In the genomic region with DNA sequence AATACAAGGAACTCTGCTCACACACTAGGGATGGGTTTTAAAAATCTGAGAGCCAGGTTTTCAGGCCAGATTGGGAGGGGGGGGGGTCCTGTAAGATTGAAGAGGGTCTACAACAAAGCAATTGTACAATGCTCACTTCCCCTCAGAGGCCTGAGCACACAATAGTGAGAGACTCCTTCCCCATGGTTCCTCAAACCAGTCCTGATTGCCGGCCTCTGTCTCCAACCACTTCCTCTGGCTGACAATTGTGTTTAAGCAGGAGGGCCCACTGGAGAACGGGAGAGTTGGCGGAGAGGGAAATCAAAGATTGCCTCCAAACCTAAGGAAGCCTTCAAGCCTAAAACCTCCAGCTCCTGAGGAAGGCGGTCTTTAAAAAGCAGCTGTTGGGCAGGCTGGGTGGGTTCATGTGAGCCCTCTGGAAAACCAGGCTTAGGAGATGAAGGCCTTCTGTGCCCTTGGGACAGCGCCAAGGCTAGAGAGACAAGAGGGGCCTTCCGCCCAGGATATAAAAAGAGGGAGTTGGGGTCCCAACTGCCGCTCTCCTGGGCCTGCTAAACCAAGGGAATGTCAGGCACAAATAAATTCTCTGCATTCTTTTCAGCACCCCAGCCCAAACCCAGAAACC, we compare ENCODE assay signal across 8 mouse cellular contexts. TPM values are rescaled to one million over a fixed set of nuclear protein-coding genes. Genes with fewer than 3 reads are reported as not detected.
DNase-seq lines count a peak whose midpoint lies in the region; ATAC-seq and TF ChIP-seq lines count a peak whose summit lies in the region.

No protein-coding gene starts in this region.

- no peak for ATAC-seq in kidney, embryonic 15.5 days (replicated peaks; ENCODE audit: low FRiP score)
- no peak for ATAC-seq in heart, postnatal 0 days (ENCODE audit: insufficient read depth, low read depth)

- H3K27me3 ChIP-seq in kidney, embryonic 15.5 days = no peaks in the 10 kb centered on the region
- no peaks in the 10 kb centered on the region for H3K27me3 ChIP-seq in heart, postnatal 0 days (ENCODE audit: control insufficient read depth, insufficient read depth, low read length)

- TF ChIP-seq EP300 in heart, postnatal 0 days (IDR thresholded peaks at IDR 0.05; ENCODE audit: low read depth) = no peak

- no peaks in the 10 kb centered on the region for H3K9me3 ChIP-seq in kidney, embryonic 15.5 days (replicated peaks)
- no peaks in the 10 kb centered on the region for H3K9me3 ChIP-seq in heart, postnatal 0 days (replicated peaks; ENCODE audit: control insufficient read depth, low read length)

- peak overlapping the region; percentile 95 for H3K27ac ChIP-seq in kidney, embryonic 15.5 days
- peak overlapping the region; percentile 79 for H3K27ac ChIP-seq in heart, postnatal 0 days (ENCODE audit: low read depth)

- peak overlapping the region; percentile 90 for H3K4me3 ChIP-seq in kidney, embryonic 15.5 days (replicated peaks)
- peak overlapping the region; percentile 70 for H3K4me3 ChIP-seq in heart, postnatal 0 days (ENCODE audit: low read depth, low read length)

- peak overlapping the region; percentile 69 for H3K9ac ChIP-seq in kidney, embryonic 15.5 days
- H3K9ac ChIP-seq in heart, postnatal 0 days (replicated peaks; ENCODE audit: low read depth, low read length) = peak overlapping the region; percentile 69

- peak overlapping the region; percentile 89 for H3K4me2 ChIP-seq in kidney, embryonic 15.5 days
- peak overlapping the region; percentile 90 for H3K4me2 ChIP-seq in heart, postnatal 0 days (ENCODE audit: low read depth, low read length)

- peaks cover 11% of the 10 kb centered on the region; the same call in 1 of the 2 replicates for H3K36me3 ChIP-seq in kidney, embryonic 15.5 days
- H3K36me3 ChIP-seq in heart, postnatal 0 days (replicated peaks; ENCODE audit: control insufficient read depth, insufficient read depth, low read length) = no peaks in the 10 kb centered on the region; the same call in 1 of the 2 replicates

- peaks cover 51% of the 10 kb centered on the region for H3K4me1 ChIP-seq in kidney, embryonic 15.5 days
- H3K4me1 ChIP-seq in heart, postnatal 0 days (ENCODE audit: control insufficient read depth, insufficient read depth) = peaks cover 11% of the 10 kb centered on the region

- no peak for DNase-seq in kidney, adult 8-10 months
- DNase-seq in brain, adult 2 months (ENCODE audit: low read depth, low spot score) = peak; percentile 33
- DNase-seq in heart, postnatal 0 days (ENCODE audit: low spot score) = no peak
- peak; percentile 40 for DNase-seq in lung, postnatal 10 days
- no peak for DNase-seq in Muller cell, postnatal 12 days (ENCODE audit: inconsistent ontology term)
- no peak for DNase-seq in thymus, postnatal 36 days
- DNase-seq in left cerebral cortex, adult 18-20 months (ENCODE audit: low spot score in 2 of 2) = no peak

- TF ChIP-seq CTCF in heart, postnatal 0 days (IDR thresholded peaks at IDR 0.05; ENCODE audit: low read depth) = no peak

- 17% methylated on average over 7 of the region's 7 CpGs for WGBS in kidney, embryonic 15.5 days
- WGBS in heart, postnatal 0 days = 16% methylated on average over 7 of the region's 7 CpGs

RNA-seq across cellular contexts. Expression of gene Nckap5l, which starts 1.1 kb away (rescaled TPM):
- 9.5 and 11.1 TPM in 2 replicates for polyA plus RNA-seq in kidney, embryonic 15.5 days (2015; fragmentation: Nextera tagmentation; extraction: Ambion mirVana)
- total RNA-seq in heart, postnatal 0 days (2014; rRNA removed; ENCODE audit: low replicate concordance) = 7.5 and 35.0 TPM in 2 replicates
- 3.7 and 5.0 TPM in 2 replicates for polyA plus RNA-seq in heart, postnatal 0 days (2015; fragmentation: Nextera tagmentation; extraction: Ambion mirVana)
- 10 to 100 TPM; 17.0 to 19.0 TPM for total RNA-seq in left cerebral cortex, adult 18-20 months (2021)

RNA-seq across cellular contexts. Expression of gene Bcdin3d, which starts 18.1 kb away (rescaled TPM):
- polyA plus RNA-seq in kidney, embryonic 15.5 days (2015; fragmentation: Nextera tagmentation; extraction: Ambion mirVana) = 15.6 and 17.3 TPM in 2 replicates
- total RNA-seq in heart, postnatal 0 days (2014; rRNA removed; ENCODE audit: low replicate concordance) = 3.5 and 11.0 TPM in 2 replicates
- polyA plus RNA-seq in heart, postnatal 0 days (2015; fragmentation: Nextera tagmentation; extraction: Ambion mirVana) = 12.5 and 13.1 TPM in 2 replicates
- total RNA-seq in left cerebral cortex, adult 18-20 months (2021) = 1 to 10 TPM; 4.6 to 4.7 TPM

Comparison
In these comparisons a context has a peak if more than half of its experiments do, and no peak if none do; other contexts are left out.
1. DNase-seq: peak in brain, adult 2 months (single experiment) and lung, postnatal 10 days (single experiment); none in kidney, adult 8-10 months (0 of 2), heart, postnatal 0 days (single experiment), Muller cell, postnatal 12 days (single experiment), thymus, postnatal 36 days (0 of 2) and left cerebral cortex, adult 18-20 months (0 of 2).